Mouse (Mus musculus) small intestine, adult 2 months (tissue): ENCODE measurements at regions not wholly inside any gene's neighbourhood (a gene's known extent, or its start where the extent isn't known, plus 50 kb on each side); places are given as distances from the start of the nearest gene placed in this dataset.

ENCODE experiments used
- H3K27ac ChIP-seq: fragments of 200-500 bp; 2 replicates; pipeline ENCODE4 v1.5.1; 2012; ENCODE audit warnings: low read depth, low read length, control low read depth, inconsistent platforms; ENCODE audit not compliant: insufficient read depth
- H3K27me3 ChIP-seq: fragments of 200-500 bp; 2 replicates; pipeline ENCODE4 v1.6.1; 2012; ENCODE audit warnings: mild to moderate bottlenecking, moderate library complexity, low read length, inconsistent platforms; ENCODE audit not compliant: control insufficient read depth, insufficient read depth
- H3K36me3 ChIP-seq: fragments of 200-500 bp; 2 replicates; pipeline ENCODE4 v1.6.1; 2012; ENCODE audit warnings: mild to moderate bottlenecking, low read length, control low read depth, inconsistent platforms; ENCODE audit not compliant: control insufficient read depth, insufficient read depth
- H3K4me1 ChIP-seq: fragments of 200-500 bp; 2 replicates; pipeline ENCODE4 v1.6.1; 2012; ENCODE audit warnings: low read length, inconsistent platforms, mixed read lengths; ENCODE audit not compliant: control insufficient read depth, insufficient read depth, insufficient read length
- H3K4me3 ChIP-seq: fragments of 200-500 bp; 2 replicates; pipeline ENCODE4 v1.5.1; 2012; ENCODE audit warnings: low read depth, mild to moderate bottlenecking, control low read depth, inconsistent platforms, low read length, moderate library complexity
- CTCF ChIP-seq: fragments of 200-500 bp; IDR thresholded peaks from 2 replicates; pipeline ENCODE4 v1.5.1; 2012; ENCODE audit warnings: low read depth, mild to moderate bottlenecking, control low read depth, inconsistent platforms, low read length, moderate library complexity, mixed read lengths; ENCODE audit not compliant: insufficient replicate concordance, insufficient read length; ENCODE audit errors: extremely low read depth
- POLR2A ChIP-seq: fragments of 200-500 bp; IDR thresholded peaks from 2 replicates; pipeline ENCODE4 v1.6.1; 2012; ENCODE audit warnings: low read depth, mild to moderate bottlenecking, control low read depth, inconsistent platforms, low read length, moderate library complexity
- WGBS: fragments of 180-500 bp; shearing (Covaris S2); methylation state at CpG from one replicate; pipeline ENCODE4 v1.1.7; 2018; 5-methylcytosine and 5-hydroxymethylcytosine counted together

DNA sequence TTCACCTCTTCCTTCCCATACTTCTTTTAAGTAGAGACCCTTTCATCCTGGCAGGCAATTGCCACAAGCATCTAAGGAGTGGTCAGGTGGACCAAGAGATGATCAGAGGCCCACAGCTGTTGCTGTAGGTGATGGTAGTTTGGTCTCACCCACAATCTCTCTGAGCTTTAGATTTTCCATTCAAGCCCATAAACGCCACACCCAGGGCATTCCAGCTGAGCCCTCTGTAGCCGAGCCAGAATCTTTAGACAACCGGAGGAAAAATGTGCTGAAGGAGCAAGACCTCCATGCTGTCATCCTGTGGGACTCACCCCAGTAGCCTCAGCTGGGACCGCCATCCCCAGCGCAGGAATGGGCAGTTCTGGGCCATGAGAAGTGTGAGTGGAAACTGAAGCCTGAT lies 93.7 kb upstream of the Dlx2 start:
- H3K27me3 ChIP-seq: no peaks in the 10 kb centered on the region
- H3K36me3 ChIP-seq: no peaks in the 10 kb centered on the region
- 63% methylated on average over 5 of the region's 5 CpGs for WGBS
- H3K27ac ChIP-seq: no peak overlapping the region
- H3K4me1 ChIP-seq: peaks cover 4% of the 10 kb centered on the region
- no peak overlapping the region for H3K4me3 ChIP-seq
- no peak for TF ChIP-seq POLR2A
- TF ChIP-seq CTCF: no peak

DNA sequence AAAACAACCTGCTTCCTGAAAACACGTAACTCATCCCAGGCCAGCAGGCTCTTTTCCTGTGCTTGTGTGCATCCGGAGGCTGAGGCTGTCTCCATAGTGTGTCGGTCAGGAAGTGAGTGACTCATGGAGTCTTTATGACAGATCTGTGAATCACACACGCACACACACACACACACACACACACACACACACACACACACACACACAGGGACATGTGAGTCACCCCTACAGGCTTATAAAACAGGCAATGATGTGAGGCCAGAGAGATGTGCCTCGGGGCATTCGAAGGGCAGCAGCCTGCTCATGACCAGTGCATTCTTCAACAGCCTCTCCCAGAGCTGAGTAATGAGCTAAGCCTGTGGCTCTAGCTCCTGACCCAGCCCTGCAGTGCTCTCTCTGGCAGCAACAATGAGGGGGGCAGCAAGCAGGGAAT lies 97.5 kb upstream of the Dlx2 start:
- Histone ChIP-seq H3K27me3 (no peaks in the 10 kb centered on the region), H3K27ac (no peak overlapping the region)

DNA sequence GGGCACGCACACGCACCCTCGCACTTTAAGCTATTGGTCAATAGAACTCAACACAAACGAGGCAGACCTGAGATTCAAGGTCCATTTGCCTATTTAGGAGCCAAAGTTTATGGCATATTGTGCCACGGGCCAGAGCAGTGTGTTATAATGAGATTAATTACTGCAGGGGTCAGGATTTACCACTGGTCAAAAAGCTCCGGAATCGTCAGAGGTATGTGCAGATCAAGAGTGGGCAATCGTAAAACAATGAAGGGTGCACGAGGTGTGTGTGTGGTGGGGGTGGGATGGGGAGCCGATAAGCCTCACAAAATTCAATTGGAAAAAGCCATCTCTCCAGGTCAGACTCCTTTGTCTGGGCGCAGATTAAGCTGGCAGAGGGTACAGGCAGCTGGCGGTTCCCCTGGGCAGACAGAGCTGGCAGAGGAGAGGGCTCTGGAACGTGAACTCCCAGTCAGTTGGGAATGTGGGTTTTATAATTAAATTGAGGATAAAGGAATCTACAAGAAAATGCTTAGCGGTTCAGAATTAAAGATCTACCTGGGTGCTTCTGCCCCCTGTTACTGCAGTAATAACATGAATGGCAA lies 97.4 kb upstream of the Itga6 start:
- Histone ChIP-seq H3K4me3 (no peak overlapping the region), H3K27ac (no peak overlapping the region), H3K4me1 (peaks cover 2% of the 10 kb centered on the region; the same call in 1 of the 2 replicates), H3K36me3 (no peaks in the 10 kb centered on the region), H3K27me3 (no peaks in the 10 kb centered on the region)
- 78% methylated on average over 14 of the region's 14 CpGs for WGBS
- TF ChIP-seq CTCF (no peak), POLR2A (no peak)

More for the DNA sequence above, 97.5 kb upstream of the Dlx2 start:
- Histone ChIP-seq H3K4me1 (peaks cover 4% of the 10 kb centered on the region), H3K36me3 (no peaks in the 10 kb centered on the region), H3K4me3 (no peak overlapping the region)
- TF ChIP-seq POLR2A (no peak), CTCF (no peak)
- WGBS: 46% methylated on average over 6 of the region's 6 CpGs

DNA sequence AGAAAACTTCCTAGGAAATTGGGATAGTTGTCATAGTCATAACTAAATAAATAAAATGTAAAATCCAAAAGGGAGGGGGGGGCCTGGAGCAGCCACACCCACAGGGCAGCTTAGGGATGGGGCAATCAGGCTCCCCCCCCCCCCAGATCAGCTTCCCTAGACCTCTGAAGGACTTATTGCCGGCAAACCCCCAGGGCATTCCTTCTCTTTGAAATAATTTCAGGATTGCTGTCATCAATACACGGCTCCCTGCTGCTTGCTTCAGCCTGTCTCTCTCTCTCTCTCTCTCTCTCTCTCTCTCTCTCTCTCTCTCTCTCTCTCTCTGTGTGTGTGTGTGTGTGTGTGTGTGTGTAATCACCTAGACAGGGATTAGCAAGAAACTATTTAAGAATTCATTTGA lies 93.8 kb upstream of the Itga6 start:
- Histone ChIP-seq H3K4me3 (no peak overlapping the region), H3K27ac (no peak overlapping the region), H3K36me3 (no peaks in the 10 kb centered on the region), H3K27me3 (peaks cover 3% of the 10 kb centered on the region; the same call in 1 of the 2 replicates), H3K4me1 (peaks cover 6% of the 10 kb centered on the region; the same call in 1 of the 2 replicates)
- no peak for TF ChIP-seq POLR2A
- TF ChIP-seq CTCF: no peak
- 83% methylated on average over 2 of the region's 2 CpGs for WGBS

DNA sequence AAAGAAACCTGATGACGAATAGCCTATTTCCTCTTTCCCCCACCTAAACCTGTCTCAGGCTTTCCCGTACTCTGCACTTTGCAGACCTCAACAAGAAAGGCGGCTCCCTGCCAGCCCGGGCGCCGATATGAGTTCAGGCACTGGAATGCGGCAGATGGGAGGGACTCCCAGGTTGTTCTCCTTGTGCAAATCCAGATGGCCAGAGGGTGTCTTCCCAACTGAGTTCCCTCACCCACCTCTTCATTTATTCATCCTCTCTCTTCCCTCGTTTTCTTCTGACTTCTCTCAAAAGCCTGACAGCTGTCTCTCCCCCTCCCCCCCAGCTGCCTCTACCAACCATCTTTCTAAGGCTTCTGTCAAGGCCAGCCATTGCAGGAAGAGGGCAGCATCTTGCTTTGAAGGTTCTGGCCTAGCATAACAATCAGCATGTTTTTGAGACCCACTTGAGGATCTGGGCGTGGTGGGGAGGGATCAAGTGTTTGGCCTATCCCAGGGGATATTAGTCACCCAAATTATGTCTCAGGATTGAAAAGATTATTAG lies 93.1 kb upstream of the Itga6 start:
- no peak overlapping the region for H3K27ac ChIP-seq
- no peak overlapping the region for H3K4me3 ChIP-seq
- peaks cover 3% of the 10 kb centered on the region; the same call in 1 of the 2 replicates for H3K27me3 ChIP-seq
- H3K4me1 ChIP-seq: peaks cover 6% of the 10 kb centered on the region; the same call in 1 of the 2 replicates
- no peak for TF ChIP-seq POLR2A
- TF ChIP-seq CTCF: peak; percentile 17; the same call in 1 of the 2 replicates
- 40% methylated on average over 9 of the region's 9 CpGs for WGBS
- no peaks in the 10 kb centered on the region for H3K36me3 ChIP-seq

DNA sequence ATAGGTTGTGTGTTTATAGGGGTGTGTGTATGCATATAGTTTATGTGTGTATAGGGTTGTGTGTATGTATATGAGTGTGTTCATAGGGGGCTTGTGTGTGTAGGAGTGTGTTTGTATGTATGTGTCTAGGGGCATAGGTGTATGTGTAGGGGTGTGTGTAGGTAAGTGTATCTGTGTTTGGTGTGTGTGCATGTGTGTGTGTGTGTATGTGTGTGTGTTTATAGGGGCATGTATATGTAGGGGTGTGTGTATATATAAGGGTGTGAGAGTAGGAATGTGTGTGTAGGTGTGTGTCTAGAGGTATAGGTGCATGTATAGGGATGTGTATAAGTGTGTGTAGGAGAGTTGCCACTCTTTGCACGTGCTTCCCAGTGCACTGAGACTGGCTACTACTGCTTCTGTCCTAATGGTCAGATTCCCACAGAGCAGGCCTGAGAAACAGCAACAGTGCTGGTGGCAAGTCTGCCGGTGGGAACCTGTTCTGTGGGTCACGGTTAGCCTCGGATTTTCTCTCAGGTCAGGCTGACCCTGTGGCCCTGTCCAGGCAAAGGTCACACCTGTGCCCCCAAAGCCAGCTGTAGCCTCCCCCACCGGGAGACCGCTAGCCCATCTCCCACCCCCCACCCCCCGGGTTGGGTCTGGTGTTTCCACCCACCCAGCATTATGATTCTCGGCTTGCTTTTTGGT lies 90.5 kb upstream of the Itga6 start:
- TF ChIP-seq POLR2A (no peak), CTCF (no peak)
- Histone ChIP-seq H3K36me3 (no peaks in the 10 kb centered on the region), H3K27me3 (peaks cover 3% of the 10 kb centered on the region; the same call in 1 of the 2 replicates), H3K27ac (no peak overlapping the region), H3K4me1 (peaks cover 6% of the 10 kb centered on the region; the same call in 1 of the 2 replicates), H3K4me3 (no peak overlapping the region)
- 67% methylated on average over 8 of the region's 8 CpGs for WGBS
